Mouse (Mus musculus) thymus, adult 2 months (tissue): Measurements from ENCODE around the gene Smim22.

ENCODE experiments used
- CTCF ChIP-seq: fragments of 200-500 bp; IDR thresholded peaks from 2 replicates; pipeline ENCODE4 v1.5.1; 2012; ENCODE audit warnings: mild to moderate bottlenecking, control low read depth, low read length, moderate library complexity, borderline replicate concordance; ENCODE audit not compliant: control insufficient read depth, poor library complexity, insufficient read depth; ENCODE audit errors: extremely low read depth
- POLR2A ChIP-seq: fragments of 200-500 bp; IDR thresholded peaks from 2 replicates; pipeline ENCODE4 v1.6.1; 2012; ENCODE audit warnings: mild to moderate bottlenecking, low read length, control low read depth, moderate library complexity; ENCODE audit not compliant: control insufficient read depth, poor library complexity, insufficient read depth; ENCODE audit errors: extremely low read depth

DNA sequence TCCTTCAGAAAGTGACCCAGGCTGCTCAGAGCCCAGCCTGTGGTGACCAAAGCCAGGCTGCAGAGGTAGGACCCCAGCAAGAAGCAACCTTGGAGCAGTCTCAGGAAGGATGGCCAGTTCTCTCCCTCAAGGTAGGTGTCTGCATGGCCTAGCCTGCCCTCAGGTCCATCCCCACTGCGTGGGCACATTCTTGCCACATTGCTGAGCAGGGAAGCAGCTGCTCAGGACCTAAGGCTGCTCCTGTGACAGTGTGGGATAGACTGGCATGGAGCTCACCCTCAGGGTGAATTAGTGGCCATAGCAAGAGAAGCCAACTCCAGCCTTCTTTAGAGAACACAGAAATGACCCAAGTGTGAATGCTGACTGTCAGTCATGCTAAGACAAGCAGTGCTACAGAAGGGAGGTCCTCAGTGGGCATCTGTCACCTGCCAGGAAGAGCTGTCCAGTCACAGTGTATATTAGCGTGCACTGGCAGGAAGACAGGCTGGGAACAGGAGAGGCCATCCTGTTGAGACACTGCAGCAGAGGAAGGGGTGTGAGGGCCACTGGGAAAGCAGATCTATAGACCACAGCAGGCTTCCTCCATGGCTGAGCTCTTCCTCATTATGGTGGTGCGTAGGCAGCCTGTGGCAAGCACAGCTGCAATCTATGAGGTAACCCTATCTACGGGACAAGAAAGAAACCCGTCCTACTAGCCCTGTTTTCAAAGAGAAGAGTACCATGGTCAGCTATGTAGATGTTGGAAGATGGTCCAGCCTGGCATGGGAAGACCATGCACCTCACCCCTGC, 37.8 kb upstream of the Smim22 start:
- no peak for TF ChIP-seq POLR2A
- TF ChIP-seq CTCF: no peak
